Mouse (Mus musculus): ENCODE data around the gene Slc12a1.
"Not testable (repeated sequence)": the region's sequence is repeated elsewhere in the genome, so short reads cannot be mapped to it uniquely, and the experiment has no call there.

Gene Slc12a1

GRCm38 (mm10) chr2:125152388-125152787, at the start of gene Slc12a1:
TSS of gene Slc12a1 (plus strand) at chr2:125152505.
- DNase-seq (ENCODE audit: low read depth, low spot score): no peak

- DNase-seq (ENCODE audit: low read depth, low spot score): not testable (repeated sequence)
Measured at GRCm38 (mm10) chr2:125104491-125104890, 47.8 kb upstream of the Slc12a1 start.

GRCm38 (mm10) chr2:125106536-125106935, 45.8 kb upstream of the Slc12a1 start:
- DNase-seq (ENCODE audit: low read depth, low spot score): not testable (repeated sequence)

- no peak for DNase-seq (ENCODE audit: low read depth, low spot score)
Measured at GRCm38 (mm10) chr2:125119381-125120110, 32.8 kb upstream of the Slc12a1 start.

GRCm38 (mm10) chr2:125122288-125122623, 30.0 kb upstream of the Slc12a1 start:
- DNase-seq (ENCODE audit: low read depth, low spot score): no peak

- DNase-seq (ENCODE audit: low read depth, low spot score): peak; percentile 23
Measured at GRCm38 (mm10) chr2:125122624-125123476, 29.5 kb upstream of the Slc12a1 start.

- peak; percentile 70 for DNase-seq (ENCODE audit: low read depth, low spot score)
Measured at GRCm38 (mm10) chr2:125123477-125123852, 28.8 kb upstream of the Slc12a1 start, which contains the start of gene Myef2. TSS of gene Myef2 (minus strand) at chr2:125123661.

GRCm38 (mm10) chr2:125125824-125126223, 26.5 kb upstream of the Slc12a1 start:
- no peak for DNase-seq (ENCODE audit: low read depth, low spot score)

GRCm38 (mm10) chr2:125126792-125127191, 25.5 kb upstream of the Slc12a1 start:
- DNase-seq (ENCODE audit: low read depth, low spot score): no peak

GRCm38 (mm10) chr2:125134113-125134512, 18.2 kb upstream of the Slc12a1 start:
- DNase-seq (ENCODE audit: low read depth, low spot score): no peak

GRCm38 (mm10) chr2:125135903-125136811, 16.1 kb upstream of the Slc12a1 start, which contains the start of gene Ctxn2:
TSS of gene Ctxn2 (plus strand) at chr2:125136692.
- DNase-seq (ENCODE audit: low read depth, low spot score): peak; percentile 11

- DNase-seq (ENCODE audit: low read depth, low spot score): no peak
Measured at GRCm38 (mm10) chr2:125136846-125137245, 15.5 kb upstream of the Slc12a1 start.

GRCm38 (mm10) chr2:125142336-125142735, 10.0 kb upstream of the Slc12a1 start:
- no peak for DNase-seq (ENCODE audit: low read depth, low spot score)

- DNase-seq (ENCODE audit: low read depth, low spot score): no peak
Measured at GRCm38 (mm10) chr2:125154294-125154693, 2.0 kb downstream of the Slc12a1 start.

- no peak for DNase-seq (ENCODE audit: low read depth, low spot score)
Measured at GRCm38 (mm10) chr2:125155504-125155903, 3.2 kb downstream of the Slc12a1 start.

GRCm38 (mm10) chr2:125162012-125162470, 9.7 kb downstream of the Slc12a1 start:
- DNase-seq (ENCODE audit: low read depth, low spot score): no peak

- no peak for DNase-seq (ENCODE audit: low read depth, low spot score)
Measured at GRCm38 (mm10) chr2:125178225-125178798, 26.0 kb downstream of the Slc12a1 start.

GRCm38 (mm10) chr2:125187904-125188303, 35.6 kb downstream of the Slc12a1 start:
- no peak for DNase-seq (ENCODE audit: low read depth, low spot score)

- peak; percentile 47 for DNase-seq (ENCODE audit: low read depth, low spot score)
Measured at GRCm38 (mm10) chr2:125189197-125189596, 36.9 kb downstream of the Slc12a1 start.

- no peak for DNase-seq (ENCODE audit: low read depth, low spot score)
Measured at GRCm38 (mm10) chr2:125192905-125193304, 40.6 kb downstream of the Slc12a1 start.

- DNase-seq (ENCODE audit: low read depth, low spot score): no peak
Measured at GRCm38 (mm10) chr2:125196771-125197170, 44.5 kb downstream of the Slc12a1 start.

Measured in retina, adult 2 months (tissue).